Mouse (Mus musculus): ENCODE data around the gene Bcar3.

- no peak for TF ChIP-seq CTCF (IDR thresholded peaks at IDR 0.05; ENCODE audit: borderline replicate concordance, insufficient read depth, low read depth, low read length)
- TF ChIP-seq POLR2A (IDR thresholded peaks at IDR 0.05; ENCODE audit: borderline replicate concordance, insufficient read depth, low read length) = no peak
These were observed 129.7 kb downstream of the Bcar3 start for GRCm38 (mm10) chr3:122423643-122424042.

Data from cerebellum, adult 2 months (tissue).